ENCODE assay signal across 29 mouse cellular contexts in genomic region chr11:108013390-108013789, GRCm38 (mm10).
DNase-seq lines count a peak whose midpoint lies in the region; ATAC-seq lines count a peak whose summit lies in the region.
"Had no signal": no experiment of that assay in that cellular context is flagged by ENCODE, and none has a peak within 500 bp of the region (broad histone marks: within the 10 kb centered on the region; RNA-seq: fewer than 3 reads in every experiment).

No protein-coding gene starts in this region.

- H3K9ac ChIP-seq in embryonic facial prominence, embryonic 14.5 days (ENCODE audit: low read depth, low read length) = no peak overlapping the region
- H3K9ac ChIP-seq in hindbrain, embryonic 15.5 days = no peak overlapping the region
- no peak overlapping the region for H3K9ac ChIP-seq in hindbrain, embryonic 11.5 days (ENCODE audit: low read depth, low read length)
- H3K9ac ChIP-seq in lung, embryonic 15.5 days = no peak overlapping the region
- H3K9ac ChIP-seq in neural tube, embryonic 15.5 days (replicated peaks) = no peak overlapping the region
- H3K9ac ChIP-seq: embryonic facial prominence, embryonic 15.5 days; forebrain, embryonic 12.5 days; forebrain, postnatal 0 days; hindbrain, embryonic 12.5 days; kidney, embryonic 15.5 days; liver, embryonic 13.5 days had no signal

- H3K27ac ChIP-seq in embryonic facial prominence, embryonic 14.5 days (replicated peaks; ENCODE audit: low read depth, low read length) = no peak overlapping the region
- H3K27ac ChIP-seq in embryonic facial prominence, embryonic 10.5 days (replicated peaks) = no peak overlapping the region
- 0 out of 2 replicates have a peak overlapping the region, but pooled peaks have one; percentile 13 for H3K27ac ChIP-seq in hindbrain, embryonic 15.5 days (replicated peaks)
- H3K27ac ChIP-seq in hindbrain, embryonic 11.5 days (ENCODE audit: low read depth, low read length) = no peak overlapping the region
- 0 out of 2 replicates have a peak overlapping the region, but pooled peaks have one; percentile 37 for H3K27ac ChIP-seq in lung, embryonic 15.5 days
- peak overlapping the region; percentile 11; the same call in 1 of the 2 replicates for H3K27ac ChIP-seq in neural tube, embryonic 15.5 days (replicated peaks)
- H3K27ac ChIP-seq: embryonic facial prominence, embryonic 15.5 days; forebrain, embryonic 12.5 days; heart, embryonic 10.5 days; hindbrain, embryonic 12.5 days; kidney, embryonic 15.5 days; liver, embryonic 13.5 days; stomach, postnatal 0 days had no signal

- no peak overlapping the region for H3K4me2 ChIP-seq in embryonic facial prominence, embryonic 14.5 days (ENCODE audit: low read depth, low read length)
- no peak overlapping the region for H3K4me2 ChIP-seq in hindbrain, embryonic 15.5 days
- no peak overlapping the region for H3K4me2 ChIP-seq in hindbrain, embryonic 11.5 days (replicated peaks; ENCODE audit: low read depth, low read length)
- H3K4me2 ChIP-seq in lung, embryonic 15.5 days = no peak overlapping the region
- H3K4me2 ChIP-seq in neural tube, embryonic 15.5 days = no peak overlapping the region
- H3K4me2 ChIP-seq: embryonic facial prominence, embryonic 15.5 days; forebrain, embryonic 12.5 days; hindbrain, embryonic 12.5 days; kidney, embryonic 15.5 days; liver, embryonic 13.5 days had no signal

- no peaks in the 10 kb centered on the region for H3K36me3 ChIP-seq in embryonic facial prominence, embryonic 14.5 days (ENCODE audit: control insufficient read depth, insufficient read depth, low read length)
- H3K36me3 ChIP-seq in embryonic facial prominence, embryonic 10.5 days (replicated peaks) = no peaks in the 10 kb centered on the region
- no peaks in the 10 kb centered on the region for H3K36me3 ChIP-seq in hindbrain, embryonic 15.5 days
- no peaks in the 10 kb centered on the region for H3K36me3 ChIP-seq in hindbrain, embryonic 11.5 days (ENCODE audit: control insufficient read depth, insufficient read depth, low read length)
- H3K36me3 ChIP-seq in lung, embryonic 15.5 days = no peaks in the 10 kb centered on the region
- no peaks in the 10 kb centered on the region for H3K36me3 ChIP-seq in neural tube, embryonic 15.5 days
- H3K36me3 ChIP-seq: embryonic facial prominence, embryonic 15.5 days; forebrain, embryonic 12.5 days; G1E; hindbrain, embryonic 12.5 days; kidney, embryonic 15.5 days; liver, embryonic 13.5 days had no signal

- ATAC-seq in embryonic facial prominence, embryonic 14.5 days (ENCODE audit: low read depth) = no peak
- ATAC-seq in hindbrain, embryonic 15.5 days (ENCODE audit: low FRiP score, low read depth) = no peak
- ATAC-seq in hindbrain, embryonic 11.5 days (ENCODE audit: low FRiP score) = no peak
- ATAC-seq in lung, embryonic 15.5 days (ENCODE audit: borderline replicate concordance, extremely low read depth, low FRiP score, low TSS enrichment) = 0 out of 2 replicates have a peak, but pooled peaks have one; percentile 35
- ATAC-seq in neural tube, embryonic 15.5 days (ENCODE audit: low FRiP score) = no peak
- ATAC-seq: forebrain, postnatal 0 days; intestine, postnatal 0 days; Patski had no signal

- H3K9me3 ChIP-seq in embryonic facial prominence, embryonic 14.5 days (ENCODE audit: control insufficient read depth, low read length) = no peaks in the 10 kb centered on the region
- no peaks in the 10 kb centered on the region for H3K9me3 ChIP-seq in embryonic facial prominence, embryonic 10.5 days
- H3K9me3 ChIP-seq in hindbrain, embryonic 15.5 days = no peaks in the 10 kb centered on the region
- no peaks in the 10 kb centered on the region for H3K9me3 ChIP-seq in hindbrain, embryonic 11.5 days (ENCODE audit: control insufficient read depth, low read length)
- H3K9me3 ChIP-seq in lung, embryonic 15.5 days = no peaks in the 10 kb centered on the region
- no peaks in the 10 kb centered on the region for H3K9me3 ChIP-seq in neural tube, embryonic 15.5 days (replicated peaks)
- H3K9me3 ChIP-seq: embryonic facial prominence, embryonic 15.5 days; forebrain, embryonic 12.5 days; heart, embryonic 10.5 days; hindbrain, embryonic 12.5 days; kidney, embryonic 15.5 days; liver, embryonic 13.5 days had no signal

- WGBS in embryonic facial prominence, embryonic 14.5 days = 43% methylated on average over 5 of the region's 5 CpGs
- WGBS in embryonic facial prominence, embryonic 10.5 days = 61% methylated on average over 5 of the region's 5 CpGs
- 53% methylated on average over 5 of the region's 5 CpGs for WGBS in hindbrain, embryonic 15.5 days
- 57% methylated on average over 5 of the region's 5 CpGs for WGBS in hindbrain, embryonic 11.5 days
- 48% methylated on average over 5 of the region's 5 CpGs for WGBS in lung, embryonic 15.5 days
- WGBS in neural tube, embryonic 15.5 days = 64% methylated on average over 5 of the region's 5 CpGs

- H3K4me3 ChIP-seq in embryonic facial prominence, embryonic 14.5 days (ENCODE audit: low read depth, low read length) = no peak overlapping the region
- H3K4me3 ChIP-seq in embryonic facial prominence, embryonic 10.5 days = no peak overlapping the region
- no peak overlapping the region for H3K4me3 ChIP-seq in hindbrain, embryonic 15.5 days
- no peak overlapping the region for H3K4me3 ChIP-seq in hindbrain, embryonic 11.5 days (ENCODE audit: low read depth, low read length)
- no peak overlapping the region for H3K4me3 ChIP-seq in lung, embryonic 15.5 days
- no peak overlapping the region for H3K4me3 ChIP-seq in neural tube, embryonic 15.5 days (replicated peaks)
- H3K4me3 ChIP-seq: embryonic facial prominence, embryonic 15.5 days; forebrain, embryonic 12.5 days; heart, embryonic 10.5 days; hindbrain, embryonic 12.5 days; kidney, embryonic 15.5 days; liver, embryonic 13.5 days had no signal

- H3K27me3 ChIP-seq in embryonic facial prominence, embryonic 14.5 days (replicated peaks; ENCODE audit: control insufficient read depth, insufficient read depth, low read length) = no peaks in the 10 kb centered on the region
- no peaks in the 10 kb centered on the region for H3K27me3 ChIP-seq in embryonic facial prominence, embryonic 10.5 days (replicated peaks; ENCODE audit: low read depth, poor library complexity, severe bottlenecking)
- no peaks in the 10 kb centered on the region for H3K27me3 ChIP-seq in hindbrain, embryonic 15.5 days
- no peaks in the 10 kb centered on the region for H3K27me3 ChIP-seq in hindbrain, embryonic 11.5 days (ENCODE audit: control insufficient read depth, insufficient read depth, low read length)
- no peaks in the 10 kb centered on the region for H3K27me3 ChIP-seq in lung, embryonic 15.5 days
- no peaks in the 10 kb centered on the region for H3K27me3 ChIP-seq in neural tube, embryonic 15.5 days (replicated peaks)
- H3K27me3 ChIP-seq: embryonic facial prominence, embryonic 15.5 days; forebrain, embryonic 12.5 days; hindbrain, embryonic 12.5 days; kidney, embryonic 15.5 days; liver, embryonic 13.5 days; Patski had no signal

- DNase-seq in embryonic facial prominence, embryonic 14.5 days (ENCODE audit: low spot score) = peak; percentile 40
- no peak for DNase-seq in embryonic facial prominence, embryonic 10.5 days (ENCODE audit: low spot score)
- DNase-seq in hindbrain, embryonic 11.5 days (ENCODE audit: low spot score) = no peak
- DNase-seq in lung, postnatal 10 days = no peak
- DNase-seq in neural tube, embryonic 10.5 days (ENCODE audit: extremely low spot score, low spot score) = no peak
- DNase-seq: adrenal gland, postnatal 14 days; cerebellum, adult 18-20 months; cerebellum, postnatal 10 days; forebrain, postnatal 0 days; heart, postnatal 10 days; kidney, postnatal 4 days; liver, embryonic 13.5 days; lung, adult 18-20 months; midbrain, embryonic 14.5 days; right cerebral cortex, postnatal 4 days; thymus, adult 18-20 months; thymus, postnatal 25 days had no signal

- no peaks in the 10 kb centered on the region for H3K4me1 ChIP-seq in embryonic facial prominence, embryonic 14.5 days (ENCODE audit: control insufficient read depth, insufficient read depth, low read length)
- peaks cover 12% of the 10 kb centered on the region for H3K4me1 ChIP-seq in embryonic facial prominence, embryonic 10.5 days
- H3K4me1 ChIP-seq in hindbrain, embryonic 15.5 days (replicated peaks) = no peaks in the 10 kb centered on the region
- no peaks in the 10 kb centered on the region for H3K4me1 ChIP-seq in hindbrain, embryonic 11.5 days (replicated peaks; ENCODE audit: control insufficient read depth, insufficient read depth, low read length)
- 0 out of 2 replicates have a peak, but pooled peaks cover 2% of the 10 kb centered on the region for H3K4me1 ChIP-seq in lung, embryonic 15.5 days
- H3K4me1 ChIP-seq in neural tube, embryonic 15.5 days = peaks cover 24% of the 10 kb centered on the region
- H3K4me1 ChIP-seq: embryonic facial prominence, embryonic 15.5 days; hindbrain, embryonic 12.5 days; kidney, embryonic 15.5 days had no signal

Comparison
In these comparisons a context has a peak if more than half of its experiments do, and no peak if none do; other contexts are left out.
1. H3K27ac ChIP-seq: peak in hindbrain, embryonic 15.5 days (single experiment), lung, embryonic 15.5 days (single experiment) and neural tube, embryonic 15.5 days (single experiment); none in embryonic facial prominence, embryonic 14.5 days (single experiment), embryonic facial prominence, embryonic 10.5 days (single experiment) and hindbrain, embryonic 11.5 days (single experiment).